Mouse (Mus musculus): Measurements from ENCODE around the gene Nr1d2. TPM values are rescaled to one million over a fixed set of nuclear protein-coding genes. Genes with fewer than 3 reads are reported as not detected.

The Nr1d2 gene
- 1 to 10 TPM; 4.3 to 6.2 TPM for total RNA-seq (2023)

DNA sequence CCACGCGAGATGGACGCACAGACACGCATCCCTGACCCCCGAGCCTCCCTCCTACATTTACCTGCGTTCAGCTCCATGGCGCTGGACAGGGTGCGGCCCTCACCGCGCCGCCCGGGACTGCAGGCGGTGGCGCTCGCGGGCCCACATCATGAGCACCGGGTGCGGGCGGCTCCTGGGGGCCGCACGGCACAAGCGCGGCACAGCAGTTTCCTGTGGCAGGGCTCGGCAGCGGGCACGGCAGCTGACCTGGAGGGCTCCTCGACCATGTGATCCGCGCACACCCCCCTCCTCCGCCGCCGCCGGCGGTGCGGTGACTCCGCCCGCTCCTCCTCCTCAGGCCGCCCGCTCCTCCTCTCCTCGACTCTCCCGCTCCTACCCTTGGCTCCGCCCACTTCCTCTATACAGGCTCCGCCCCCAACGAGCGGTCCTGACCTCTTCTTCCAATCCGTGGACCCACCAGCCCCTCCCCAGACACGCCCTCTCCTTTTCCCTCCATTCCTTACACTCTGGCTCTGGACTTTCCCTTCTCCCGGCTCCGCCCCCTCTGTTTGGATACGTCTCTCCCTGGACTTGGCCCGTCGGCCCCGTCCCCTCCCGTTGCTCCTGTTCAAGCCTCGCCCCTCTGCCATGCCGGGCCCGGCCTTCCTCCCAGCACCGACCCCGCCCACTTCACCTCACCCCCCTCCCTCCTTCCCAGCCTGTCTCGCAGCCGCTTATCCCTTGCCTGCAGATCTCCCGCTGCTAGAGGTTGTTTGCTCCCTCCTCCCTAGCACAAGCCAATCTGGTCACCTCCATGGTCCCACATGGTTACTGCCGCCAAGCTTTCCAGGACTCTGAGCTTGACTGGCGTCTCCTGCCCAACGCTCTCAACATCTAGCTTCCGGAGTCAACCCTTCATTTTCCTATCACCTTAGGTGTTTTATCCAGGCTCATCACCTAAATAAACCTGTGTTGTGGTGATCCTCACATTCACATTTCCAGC, at the start of gene Nr1d2:
Gene Nr1d2 (minus strand): TSS at position 378 of the 982 bp plus-strand sequence.

DNA sequence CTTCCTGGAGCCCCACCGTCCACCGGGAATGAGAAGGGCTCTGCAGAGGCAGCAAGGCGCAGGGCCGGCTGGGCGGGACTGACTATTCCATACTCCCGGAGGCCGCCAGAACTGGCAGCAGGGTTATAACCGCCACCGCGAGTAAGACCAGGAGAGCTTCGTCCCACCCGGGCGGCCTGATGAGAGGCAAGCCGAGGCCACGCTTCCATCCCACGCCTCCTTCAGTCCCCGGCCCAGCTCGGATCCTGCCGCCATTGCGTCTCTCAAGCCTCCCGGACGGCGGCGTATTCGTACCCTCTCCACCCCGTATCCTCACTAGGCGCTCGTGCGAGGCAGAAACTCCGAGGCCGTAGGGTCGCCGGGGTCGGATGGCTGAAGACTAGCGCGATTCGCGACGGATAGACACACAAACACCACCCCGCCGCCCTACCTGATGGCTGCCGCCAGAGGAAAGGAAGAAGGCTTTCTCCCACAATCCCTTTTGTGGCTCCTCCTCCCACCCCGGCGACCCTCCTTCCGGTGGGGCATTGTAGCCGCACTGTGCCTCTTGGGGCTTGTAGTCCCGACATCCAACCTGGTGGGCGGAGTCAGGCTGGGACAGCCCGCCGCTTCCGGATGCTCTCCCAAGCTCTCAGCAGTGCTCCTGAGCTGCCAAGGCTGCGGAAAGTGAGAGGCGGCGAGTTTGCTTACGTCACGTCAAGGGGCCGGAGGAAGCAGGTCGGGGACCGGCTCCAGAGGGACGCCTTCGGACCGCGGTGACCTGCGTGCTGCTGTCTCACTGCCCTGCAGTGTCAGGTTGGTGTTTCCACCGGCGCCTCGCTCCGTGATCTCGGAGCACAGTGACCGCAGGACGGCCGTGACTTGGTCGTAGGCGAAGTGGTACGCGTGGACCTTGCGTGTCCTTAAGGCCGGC, 31.9 kb upstream of the Nr1d2 start, which contains the start of the genes Nkiras1 and Rpl15:
Gene Nkiras1 (plus strand): TSS at position 608 of the 913 bp plus-strand sequence.
Gene Rpl15 (minus strand): TSS at position 863 of the 913 bp plus-strand sequence.

Other genes starting within 250 kb of the Nr1d2 start
- gene Nkiras1, start 32.0 kb upstream of the Nr1d2 start, total RNA-seq (2023), result 1 to 10 TPM; 6.1 to 6.5 TPM
- gene Rpl15, start 32.3 kb upstream of the Nr1d2 start, total RNA-seq (2023), result 100 to 1,000 TPM; 599 to 670 TPM
- 10 to 100 TPM; 38.7 to 45.9 TPM for gene Ube2e1, start 92.7 kb upstream of the Nr1d2 start, total RNA-seq (2023)